Comparison of ENCODE assay signal across 1 mouse cellular context in the genomic region with DNA sequence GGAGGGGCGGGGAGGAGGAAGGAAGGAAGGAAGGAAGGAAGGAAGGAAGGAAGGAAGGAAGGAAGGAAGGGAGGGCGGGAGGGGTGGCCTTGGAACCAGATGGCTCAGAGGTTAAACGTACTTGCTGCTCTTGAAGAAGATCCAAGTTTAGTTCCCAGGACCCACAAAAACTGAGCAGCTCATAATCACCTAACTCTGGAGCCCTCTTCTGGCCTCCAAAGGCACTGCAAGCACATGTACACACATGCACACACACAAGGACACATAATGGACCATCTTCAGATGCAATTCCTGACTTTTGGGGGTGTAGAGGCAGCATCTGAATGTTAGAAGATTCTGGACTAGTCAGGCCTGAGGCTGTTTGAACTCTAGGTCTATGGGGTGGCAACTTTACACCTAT.
TF ChIP-seq lines count a peak whose summit lies in the region.

No protein-coding gene starts in this region.

TF ChIP-seq in MEL, 35 proteins besides CTCF, POLR2A, EP300 and RAD21:
- no peak for TF ChIP-seq MAFK (IDR thresholded peaks at IDR 0.05; ENCODE audit: borderline replicate concordance, low read depth, low read length)
- peak; percentile 39 for TF ChIP-seq SMC3 (IDR thresholded peaks at IDR 0.05; ENCODE audit: low read depth, low read length)
- no peak for TF ChIP-seq E2F4 (IDR thresholded peaks at IDR 0.05; ENCODE audit: borderline replicate concordance, low read depth, low read length)
